Mouse (Mus musculus) spleen, adult 18-20 months (tissue): Measurements from ENCODE around the gene Ubl4b.

Experiments used
- DNase-seq, 2 experiments: peaks; one replicate each; pipeline ENCODE4 v3.0.0; 2022; ENCODE audit warnings: mixed read lengths in 2 of 2

Ubl4b gene

DNA sequence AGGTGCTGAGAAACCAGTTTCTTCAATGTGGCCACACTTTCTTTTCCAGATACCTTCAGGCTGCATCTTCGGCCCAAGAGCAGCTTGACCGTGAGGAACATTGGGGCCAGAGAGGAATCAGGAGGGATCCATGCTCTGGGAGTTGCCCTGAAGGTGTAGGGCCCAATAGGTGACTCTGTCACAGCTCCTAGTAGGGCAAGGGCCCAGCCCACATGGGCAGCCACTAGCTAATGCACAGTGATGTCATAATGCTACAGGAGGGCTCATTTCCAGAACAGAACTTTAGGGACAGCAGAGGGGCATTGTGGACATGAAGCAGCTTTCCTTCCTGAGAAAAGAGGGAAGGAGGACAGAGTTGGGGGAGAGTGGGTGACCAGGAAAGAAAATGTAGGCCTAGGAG lies at the start of gene Ubl4b:
Gene Ubl4b, minus strand, starts transcription at position 232 of the 400 bp plus-strand sequence.
- DNase-seq = no peak

DNA sequence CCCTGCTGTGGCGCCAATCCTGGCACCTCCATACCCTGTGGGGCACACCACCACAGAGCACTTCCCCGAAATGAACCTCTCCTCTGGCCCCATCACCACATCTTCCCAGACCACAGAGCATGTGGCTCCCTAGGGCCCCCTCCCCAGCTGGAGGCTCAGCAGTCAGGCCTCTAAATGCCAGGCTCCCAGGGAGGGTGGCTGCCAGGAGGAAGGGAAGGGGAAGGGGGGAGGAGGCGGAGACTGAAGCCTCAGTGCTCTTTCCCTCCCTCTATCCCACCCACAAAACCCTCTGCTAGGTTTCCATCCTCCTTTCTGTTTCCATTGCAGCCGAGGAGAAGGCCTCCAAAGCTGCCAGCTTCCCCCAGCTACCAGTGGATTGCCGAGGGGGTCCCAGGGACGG lies 45.3 kb upstream of the Ubl4b start:
- no peak for DNase-seq

DNA sequence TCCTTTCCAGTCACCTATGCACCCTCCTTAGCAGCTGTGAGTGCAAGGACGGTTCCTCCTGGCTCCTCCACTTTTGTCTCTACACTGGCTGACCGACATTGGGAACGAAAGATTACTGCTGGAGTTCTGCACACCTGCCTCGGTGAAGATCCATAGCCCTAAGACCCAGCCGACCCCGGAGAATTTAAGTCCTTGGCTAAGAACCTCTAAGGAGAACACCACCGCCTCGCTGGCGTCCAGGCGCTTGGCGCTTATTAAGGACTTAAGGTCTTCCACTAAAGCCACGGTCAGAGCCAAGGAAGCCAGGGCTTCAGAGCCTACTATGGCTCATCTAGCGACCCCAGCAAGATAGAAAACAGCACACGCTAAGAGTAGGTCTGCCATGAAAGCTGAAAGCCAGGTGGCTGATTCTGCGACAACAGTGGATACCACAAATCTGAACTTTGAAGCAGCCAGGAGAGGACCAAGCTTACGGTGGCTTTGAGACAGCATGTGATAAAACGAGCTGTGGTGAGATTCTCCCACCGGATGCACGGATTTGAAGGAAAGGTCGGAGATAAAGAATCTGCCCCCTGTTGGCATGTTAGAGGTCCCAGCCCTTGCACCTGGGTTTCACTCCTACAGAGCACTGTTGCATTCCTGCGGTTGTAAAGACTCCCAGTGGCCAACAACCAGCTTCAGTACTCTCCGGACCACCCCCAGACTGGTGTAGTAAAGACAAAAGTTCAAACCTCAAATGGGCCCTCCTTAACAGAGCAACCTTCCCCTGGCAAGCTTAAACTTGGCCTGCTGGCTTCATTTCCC lies 42.9 kb upstream of the Ubl4b start:
- DNase-seq = no peak

DNA sequence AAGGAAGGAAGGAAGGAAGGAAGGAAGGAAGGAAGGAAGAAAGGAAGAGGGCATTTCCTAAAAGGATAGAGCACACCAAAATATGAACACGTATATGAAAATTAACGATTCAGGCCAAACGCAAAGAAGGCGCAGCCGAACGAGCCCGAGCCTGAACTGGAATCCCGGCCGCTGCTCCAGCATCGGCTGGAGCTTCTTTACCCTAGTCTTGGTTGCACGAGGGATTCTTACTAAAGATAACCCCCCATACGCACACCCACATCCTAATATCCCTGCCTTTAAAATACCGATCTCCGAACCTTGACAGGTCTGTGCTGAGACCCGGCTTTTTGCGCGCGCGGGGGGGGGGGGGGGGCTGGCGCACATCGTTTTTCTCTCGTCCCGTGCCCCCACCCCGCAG lies 42.3 kb upstream of the Ubl4b start:
- DNase-seq = no peak

GRCm38 (mm10) chr3:107596559-107596958 lies 41.7 kb upstream of the Ubl4b start:
- DNase-seq = no peak

DNA sequence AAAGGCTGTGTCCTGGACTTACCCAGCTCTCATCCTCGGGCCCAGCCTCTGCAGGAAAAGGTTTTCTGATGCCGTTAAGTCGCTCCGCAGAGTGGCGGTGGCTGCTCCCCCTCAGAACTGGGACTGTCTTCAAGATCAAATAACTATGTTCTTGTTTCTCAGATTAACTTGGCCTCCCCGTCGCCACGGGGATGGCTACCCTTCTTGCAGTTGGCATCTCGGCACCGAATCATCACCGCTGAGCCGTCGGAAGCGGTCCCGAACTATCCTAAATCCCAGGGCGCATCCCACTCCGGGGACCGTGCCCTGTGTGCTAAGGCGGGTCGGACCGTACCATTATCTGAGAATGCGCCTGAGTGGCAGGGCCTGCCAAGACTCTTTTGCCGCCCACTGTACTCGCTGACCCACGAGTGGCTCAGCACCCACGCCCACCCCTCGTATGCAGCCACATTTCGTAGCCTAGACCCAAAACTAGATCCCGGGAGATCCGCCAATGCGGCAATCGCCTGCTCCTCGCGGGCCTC lies 41.1 kb upstream of the Ubl4b start:
- no peak for DNase-seq

DNA sequence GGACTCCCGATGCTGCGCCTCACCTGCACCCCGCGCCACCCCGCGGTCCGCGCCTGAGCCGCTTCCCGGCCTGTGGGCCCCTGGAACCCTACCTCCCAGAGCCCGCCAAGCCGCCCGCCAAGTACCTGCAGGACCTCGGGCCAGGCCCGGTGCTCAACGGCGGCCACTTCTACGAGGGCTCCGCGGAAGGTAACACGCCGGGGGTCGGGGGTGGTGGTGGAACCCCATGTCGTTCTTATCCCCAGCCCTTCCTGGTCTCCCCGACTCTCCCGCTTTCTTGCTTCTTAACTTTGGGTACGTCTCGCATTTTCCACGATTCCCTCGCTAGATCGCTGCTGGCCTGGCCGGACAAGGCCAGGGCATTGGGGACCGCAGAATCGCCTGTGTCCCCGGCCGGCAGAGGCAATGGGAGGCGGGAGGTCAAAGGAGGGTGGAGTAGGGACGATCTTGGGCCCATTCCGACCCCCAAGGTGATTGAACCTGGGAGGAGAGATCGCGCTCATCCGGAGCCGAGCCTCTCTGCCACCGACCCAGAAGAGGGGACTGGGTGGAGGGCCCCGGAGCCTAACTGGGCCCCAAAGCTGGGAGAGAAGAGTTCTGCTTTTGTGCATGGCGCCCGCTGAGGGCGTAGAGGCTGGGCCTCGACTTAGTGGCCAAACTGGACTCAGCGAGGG lies 40.5 kb upstream of the Ubl4b start:
- no peak for DNase-seq

GRCm38 (mm10) chr3:107594662-107595263 lies 39.9 kb upstream of the Ubl4b start, which contains the start of gene Alx3:
TSS of gene Alx3 (plus strand) at chr3:107595031.
- no peak for DNase-seq

GRCm38 (mm10) chr3:107593632-107594031 lies 38.8 kb upstream of the Ubl4b start:
- DNase-seq = no peak

DNA sequence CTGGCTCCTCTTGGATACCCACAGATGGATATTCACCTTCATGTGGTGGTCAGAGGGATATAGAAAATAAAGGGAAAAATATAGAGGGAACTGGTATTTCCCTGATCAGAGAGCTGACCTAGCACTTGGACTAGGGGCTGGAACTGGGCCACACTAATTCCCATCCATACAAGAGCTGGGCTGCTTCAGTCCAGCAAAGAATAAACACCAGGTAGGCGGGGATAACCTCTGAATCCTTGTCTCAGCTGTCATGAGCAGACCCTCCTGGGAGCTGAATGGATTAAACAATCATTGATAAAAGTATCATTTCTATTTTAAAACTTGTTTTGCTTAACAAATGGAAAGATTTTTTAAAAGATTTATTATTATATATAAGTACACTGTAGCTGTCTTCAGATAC lies 36.7 kb upstream of the Ubl4b start:
- DNase-seq = no peak

- DNase-seq = no peak
Observed at GRCm38 (mm10) chr3:107586504-107586903, 31.6 kb upstream of the Ubl4b start.

DNA sequence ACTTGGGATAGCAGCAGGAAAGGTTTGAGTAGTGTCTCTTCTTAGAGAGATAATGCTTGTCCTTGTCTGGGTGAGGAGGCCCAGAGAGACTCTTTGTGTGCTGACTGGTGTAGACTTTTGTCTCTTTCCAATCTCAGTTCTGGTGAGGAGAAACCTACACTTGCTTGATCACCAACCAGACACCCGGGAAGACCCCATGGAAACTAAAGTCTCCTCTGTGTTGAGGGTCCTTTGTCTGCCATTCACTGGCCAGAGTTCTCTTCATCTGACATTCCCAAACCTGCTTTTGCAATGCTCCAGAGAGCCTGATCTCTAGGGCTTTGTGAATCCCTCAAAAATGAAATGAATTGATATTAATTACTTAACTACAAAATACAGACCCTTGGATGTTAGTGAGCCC lies 29.0 kb upstream of the Ubl4b start:
- no peak for DNase-seq

DNA sequence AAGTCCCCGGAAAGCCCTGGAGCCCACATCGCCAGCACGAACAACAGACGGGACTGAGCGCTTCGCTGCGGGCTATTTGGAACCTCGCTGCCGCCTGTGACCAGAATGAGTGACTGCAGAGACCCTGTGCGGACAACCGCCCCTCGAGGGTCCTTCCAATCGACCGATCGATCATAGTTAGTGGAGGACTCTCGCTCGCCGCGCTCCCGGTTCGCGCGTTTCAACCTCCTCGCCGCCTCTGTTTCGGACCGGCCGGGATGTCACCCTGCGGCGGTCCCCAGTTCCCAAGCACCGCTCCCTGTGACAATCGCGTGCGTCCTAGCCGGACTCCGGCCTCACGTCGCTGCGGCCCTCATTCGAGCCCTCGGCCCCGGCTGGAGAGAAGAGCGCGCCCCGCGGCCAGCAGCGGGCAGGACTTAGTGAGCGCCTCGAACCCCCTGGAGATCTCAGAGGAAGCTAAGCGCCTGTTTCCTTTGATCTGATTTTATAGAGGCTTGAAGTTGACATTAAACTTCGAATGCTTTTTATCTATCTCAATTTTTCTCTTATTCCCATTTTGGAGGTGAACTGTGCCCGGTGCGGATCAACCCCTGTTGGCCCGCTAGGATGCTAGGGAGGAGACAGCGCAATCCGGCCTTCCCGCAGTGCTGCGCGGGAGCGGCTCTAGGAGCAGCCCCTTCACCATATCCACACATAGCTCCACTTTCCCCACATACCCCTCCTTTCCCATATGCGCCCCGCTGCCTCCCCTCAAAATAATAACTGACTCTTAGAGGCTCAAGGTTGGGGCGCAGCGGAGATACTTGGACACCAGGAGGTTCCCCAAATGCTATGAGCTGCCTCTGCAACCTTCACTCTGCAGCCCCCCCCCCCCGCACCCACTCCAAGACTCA lies 28.2 kb upstream of the Ubl4b start:
- no peak for DNase-seq

DNA sequence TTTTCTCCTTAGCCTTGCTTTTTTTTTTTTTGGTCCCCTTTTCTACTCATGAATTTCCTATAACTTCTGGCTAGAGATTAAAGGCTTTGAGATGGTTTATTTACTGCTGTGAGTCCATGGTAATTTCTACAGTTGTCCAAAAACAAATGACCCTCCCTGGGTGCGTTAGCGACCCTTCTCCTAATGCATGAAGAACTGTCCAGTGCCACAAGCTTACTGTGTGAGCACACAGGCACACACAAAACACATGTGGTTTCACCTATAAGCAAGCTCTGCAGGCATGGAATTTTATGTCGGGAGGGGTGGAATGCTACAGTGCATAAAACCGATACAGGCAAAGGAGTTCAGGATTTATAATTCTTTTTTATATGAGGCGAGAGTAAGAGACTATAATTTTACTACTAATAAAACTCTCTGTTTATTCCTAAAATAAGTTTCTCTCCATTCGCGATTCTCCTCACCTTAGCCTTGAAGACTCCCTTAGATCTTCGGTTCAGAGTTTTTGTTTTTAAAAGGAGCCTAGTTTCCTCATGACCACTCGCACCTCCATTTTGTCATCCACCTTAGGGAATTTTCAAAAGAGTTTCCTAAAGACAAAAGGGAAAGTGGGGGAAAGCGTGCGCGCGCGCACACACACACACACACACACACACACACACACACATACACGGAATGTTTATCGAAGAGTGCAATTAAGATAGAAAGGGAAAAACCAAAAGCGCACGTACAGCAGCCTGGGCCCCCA lies 27.4 kb upstream of the Ubl4b start:
- no peak for DNase-seq

GRCm38 (mm10) chr3:107581103-107582010 lies 26.5 kb upstream of the Ubl4b start:
- DNase-seq = no peak

- DNase-seq = peak in 1 of 2 experiments; percentile 44
Observed at GRCm38 (mm10) chr3:107579466-107579865, 24.6 kb upstream of the Ubl4b start.

GRCm38 (mm10) chr3:107577810-107578390 lies 23.0 kb upstream of the Ubl4b start:
- no peak for DNase-seq

DNA sequence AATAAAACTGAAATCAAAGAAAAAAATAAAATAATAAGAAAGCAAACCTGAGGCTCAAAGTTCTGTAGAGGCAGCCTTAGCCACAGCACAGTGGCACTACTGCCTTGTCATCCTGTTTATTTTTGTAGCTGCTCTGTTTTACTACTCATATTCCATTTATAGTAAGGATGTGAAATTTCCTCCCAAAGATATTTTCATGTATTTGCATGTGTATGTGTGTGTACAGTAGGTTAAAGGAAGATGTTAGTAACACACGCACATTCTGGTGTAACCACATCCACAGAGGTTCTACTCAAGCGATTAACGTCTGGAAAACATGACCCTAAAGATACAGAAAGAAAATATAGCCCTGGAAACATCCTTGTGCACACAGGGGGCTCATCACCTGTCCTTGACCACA lies 21.9 kb upstream of the Ubl4b start:
- DNase-seq = no peak

DNA sequence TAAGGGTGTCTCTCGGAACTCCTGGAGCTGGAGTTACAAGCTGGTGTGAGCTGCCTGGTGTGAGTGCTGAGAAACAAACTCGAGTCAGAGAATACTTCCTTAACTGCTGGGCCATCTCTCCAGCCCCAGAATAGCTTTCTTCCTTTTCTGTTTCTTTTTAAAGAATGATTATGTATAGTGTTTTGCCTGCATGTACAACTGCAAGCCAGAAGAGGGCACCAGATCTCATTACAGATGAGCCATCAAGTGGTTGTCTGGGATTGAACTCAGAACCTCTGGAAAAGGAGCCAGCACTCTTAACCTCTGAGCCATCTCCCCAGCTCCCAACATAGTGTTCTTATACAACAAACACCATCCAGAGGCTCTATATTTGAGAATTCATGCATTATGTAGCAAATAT lies 16.3 kb upstream of the Ubl4b start:
- no peak for DNase-seq

- no peak for DNase-seq
Observed at GRCm38 (mm10) chr3:107568721-107569120, 13.8 kb upstream of the Ubl4b start.
